Mouse (Mus musculus) brown adipose tissue, adult 24 weeks (tissue): ENCODE measurements around the gene F12. TPM values are rescaled to one million over a fixed set of nuclear protein-coding genes. Genes with fewer than 3 reads are reported as not detected.
A peak's percentile ranks its signal among the peaks of the same experiment; 100 is the strongest.

Experiments
- H3K27ac ChIP-seq: fragments of 200-500 bp; replicated peaks from 2 replicates; pipeline ENCODE4 v1.5.1; 2012; ENCODE audit warnings: low read depth, mild to moderate bottlenecking, low read length
- H3K4me1 ChIP-seq: fragments of 200-500 bp; 2 replicates; pipeline ENCODE4 v1.6.1; 2012; ENCODE audit warnings: low read length, mixed read lengths; ENCODE audit not compliant: control insufficient read depth, insufficient read depth, insufficient read length
- H3K4me3 ChIP-seq: fragments of 200-500 bp; 2 replicates; pipeline ENCODE4 v1.5.1; 2012; ENCODE audit warnings: low read depth, mild to moderate bottlenecking, low read length, moderate library complexity; ENCODE audit not compliant: insufficient read depth
- polyA plus RNA-seq: library from polyadenylated mRNA; stranded (reverse); fragments of >200 nt; gene quantifications from 2 replicates; pipeline ENCODE4 v1.2.4, GENCODE M21; 2012; ENCODE audit not compliant: missing spikeins, insufficient read depth, insufficient read length

The F12 gene
- polyA plus RNA-seq, 1 experiment, result not detected

DNA sequence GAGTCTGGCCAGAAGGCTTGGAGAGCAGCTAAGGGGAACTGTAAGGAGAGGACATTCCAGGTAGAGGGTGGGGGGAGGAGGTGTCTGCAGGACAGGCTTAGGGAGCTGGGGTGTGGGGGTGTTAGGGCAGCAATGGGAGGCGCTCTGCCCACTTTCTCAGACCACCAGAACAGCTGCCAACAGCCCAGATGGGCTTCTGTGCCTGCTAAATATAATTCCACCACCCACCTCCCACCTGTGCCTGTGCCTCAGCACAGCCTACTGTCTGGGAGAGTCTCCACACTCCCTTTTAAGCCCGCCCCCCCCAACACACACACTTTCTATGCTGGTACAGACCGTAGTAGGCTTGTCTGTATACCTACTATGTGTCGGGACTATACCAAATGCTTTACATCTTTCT lies 44.8 kb downstream of the F12 start:
- H3K4me1 ChIP-seq, result no peaks in the 10 kb centered on the region

GRCm38 (mm10) chr13:55378907-55379580 lies 47.5 kb downstream of the F12 start:
- Histone ChIP-seq H3K4me1 (no peaks in the 10 kb centered on the region), H3K4me3 (no peak overlapping the region), H3K27ac (no peak overlapping the region)

More for the DNA sequence above, 44.8 kb downstream of the F12 start:
- Histone ChIP-seq H3K27ac (no peak overlapping the region), H3K4me3 (no peak overlapping the region)

DNA sequence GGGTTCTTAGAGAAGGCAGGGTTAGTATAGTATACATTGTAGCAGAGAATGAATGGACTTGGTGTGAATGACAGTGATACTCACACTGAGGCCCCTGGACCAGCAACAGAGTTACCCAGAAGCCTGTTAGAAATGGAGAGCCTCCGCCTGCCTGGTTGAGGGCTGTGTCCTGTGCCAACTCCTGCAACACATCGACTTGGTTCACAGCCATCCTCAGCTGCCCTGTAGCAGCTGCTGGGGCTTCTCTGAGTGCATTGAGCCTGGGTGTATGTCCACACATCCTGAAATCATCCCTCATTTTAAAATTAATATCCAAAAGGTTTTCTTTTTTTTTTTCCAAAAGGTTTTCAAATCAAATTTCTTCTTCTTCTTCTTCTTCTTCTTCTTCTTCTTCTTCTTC lies 50.7 kb downstream of the F12 start:
- no peaks in the 10 kb centered on the region for H3K4me1 ChIP-seq
- H3K27ac ChIP-seq, result no peak overlapping the region
- H3K4me3 ChIP-seq, result no peak overlapping the region

GRCm38 (mm10) chr13:55374206-55374924 lies 52.2 kb downstream of the F12 start:
- H3K27ac ChIP-seq, result no peak overlapping the region
- no peak overlapping the region for H3K4me3 ChIP-seq
- H3K4me1 ChIP-seq, result no peaks in the 10 kb centered on the region

- Histone ChIP-seq H3K4me1 (no peaks in the 10 kb centered on the region), H3K4me3 (no peak overlapping the region), H3K27ac (no peak overlapping the region)
Observed at GRCm38 (mm10) chr13:55371740-55372139, 54.9 kb downstream of the F12 start.

GRCm38 (mm10) chr13:55371007-55371681 lies 55.4 kb downstream of the F12 start:
- H3K4me1 ChIP-seq, result no peaks in the 10 kb centered on the region
- 0 out of 2 replicates have a peak overlapping the region, but pooled peaks have one; percentile 7 for H3K4me3 ChIP-seq
- no peak overlapping the region for H3K27ac ChIP-seq

- Histone ChIP-seq H3K27ac (peak overlapping the region; percentile 66; the same call in 1 of the 2 replicates), H3K4me1 (no peaks in the 10 kb centered on the region), H3K4me3 (peak overlapping the region; percentile 64)
Observed at GRCm38 (mm10) chr13:55370234-55370633, 56.4 kb downstream of the F12 start.

- peak within 1 kb of the TSS; percentile 64 for H3K4me3 ChIP-seq
- H3K27ac ChIP-seq, result peak within 1 kb of the TSS; percentile 66
- no peaks in the 10 kb centered on the region for H3K4me1 ChIP-seq
Observed at GRCm38 (mm10) chr13:55369531-55370114, 57.0 kb downstream of the F12 start, which contains the start of gene Rgs14. Gene Rgs14 (plus strand): TSS chr13:55369732.

GRCm38 (mm10) chr13:55368401-55368800 lies 58.2 kb downstream of the F12 start:
- Histone ChIP-seq H3K4me3 (no peak overlapping the region), H3K4me1 (no peaks in the 10 kb centered on the region), H3K27ac (no peak overlapping the region)

Other genes with a start within 250 kb of the F12 start
- 24.0 and 34.1 TPM in 2 replicates for gene Nsd1, start 217.0 kb downstream of the F12 start, polyA plus RNA-seq
- gene Prelid1, start 106.3 kb downstream of the F12 start, polyA plus RNA-seq, result 116 and 125 TPM in 2 replicates
- 40.0 and 56.9 TPM in 2 replicates for gene Rab24, start 104.8 kb downstream of the F12 start, polyA plus RNA-seq
- not detected in 2 replicates for gene Mxd3, start 97.0 kb downstream of the F12 start, polyA plus RNA-seq
- 87.3 and 88.0 TPM in 2 replicates for gene Lman2, start 64.0 kb downstream of the F12 start, polyA plus RNA-seq
- not detected in 2 replicates for gene Rgs14, start 57.1 kb downstream of the F12 start, polyA plus RNA-seq
- not detected in 2 replicates for gene Slc34a1, start 28.6 kb downstream of the F12 start, polyA plus RNA-seq
- not detected in 2 replicates for gene Pfn3, start 11.6 kb downstream of the F12 start, polyA plus RNA-seq
- gene Grk6, start 18.3 kb upstream of the F12 start, polyA plus RNA-seq, result 10.5 and 17.4 TPM in 2 replicates
- not detected in 2 replicates for gene Prr7, start 37.5 kb upstream of the F12 start, polyA plus RNA-seq
- gene Dbn1, start 61.3 kb upstream of the F12 start, polyA plus RNA-seq, result 7.6 and 8.3 TPM in 2 replicates
- 8.0 and 16.1 TPM in 2 replicates for gene Pdlim7, start 86.9 kb upstream of the F12 start, polyA plus RNA-seq
- 1.3 and 2.4 TPM in 2 replicates for gene Dok3, start 102.5 kb upstream of the F12 start, polyA plus RNA-seq
- 16.0 and 17.6 TPM in 2 replicates for gene Ddx41, start 109.9 kb upstream of the F12 start, polyA plus RNA-seq
- 4.4 and 9.7 TPM in 2 replicates for gene Fam193b, start 144.3 kb upstream of the F12 start, polyA plus RNA-seq
- 34.0 and 61.2 TPM in 2 replicates for gene Tmed9, start 146.9 kb upstream of the F12 start, polyA plus RNA-seq
- 5.9 and 8.2 TPM in 2 replicates for gene B4galt7, start 173.1 kb upstream of the F12 start, polyA plus RNA-seq
- 16.6 and 19.3 TPM in 2 replicates for gene Caml, start 196.2 kb upstream of the F12 start, polyA plus RNA-seq
- 16.4 and 21.2 TPM in 2 replicates for gene Ddx46, start 208.2 kb upstream of the F12 start, polyA plus RNA-seq